Mouse (Mus musculus) ZHBTc4 (cell line): ENCODE results near the gene Msh4.
"Not testable (repeated sequence)": the region's sequence is repeated elsewhere in the genome, so short reads cannot be mapped to it uniquely, and the experiment has no call there.

Source experiments
- DNase-seq: peaks from one replicate; pipeline ENCODE4 v3.0.0-alpha.2; 2011; ENCODE audit warnings: low read depth, low spot score

Gene Msh4

GRCm38 (mm10) chr3:153911197-153911881, 5.4 kb upstream of the Msh4 start:
- peak; percentile 45 for DNase-seq

- peak; percentile 50 for DNase-seq
These were observed 4.6 kb upstream of the Msh4 start for GRCm38 (mm10) chr3:153910489-153910888.

GRCm38 (mm10) chr3:153908919-153909318, 3.0 kb upstream of the Msh4 start:
- DNase-seq = peak; percentile 38

GRCm38 (mm10) chr3:153905251-153906135, 445 bp downstream of the Msh4 start:
- DNase-seq = peak; percentile 98

- DNase-seq = peak; percentile 85
These were observed 1.4 kb downstream of the Msh4 start for GRCm38 (mm10) chr3:153904586-153904985.

- DNase-seq = no peak
These were observed 3.3 kb downstream of the Msh4 start for GRCm38 (mm10) chr3:153902595-153902994.

- DNase-seq = no peak
These were observed 4.0 kb downstream of the Msh4 start for GRCm38 (mm10) chr3:153901904-153902303.

GRCm38 (mm10) chr3:153897216-153897615, 8.7 kb downstream of the Msh4 start:
- no peak for DNase-seq

GRCm38 (mm10) chr3:153895454-153895853, 10.5 kb downstream of the Msh4 start:
- no peak for DNase-seq

- DNase-seq = no peak
These were observed 16.7 kb downstream of the Msh4 start for GRCm38 (mm10) chr3:153889188-153889781.

- no peak for DNase-seq
These were observed 17.8 kb downstream of the Msh4 start for GRCm38 (mm10) chr3:153888141-153888540.

GRCm38 (mm10) chr3:153886296-153886695, 19.6 kb downstream of the Msh4 start:
- DNase-seq = no peak

GRCm38 (mm10) chr3:153871396-153871795, 34.5 kb downstream of the Msh4 start:
- no peak for DNase-seq

GRCm38 (mm10) chr3:153867149-153868136, 38.5 kb downstream of the Msh4 start:
- DNase-seq = no peak

GRCm38 (mm10) chr3:153864636-153865429, 41.1 kb downstream of the Msh4 start:
- no peak for DNase-seq

- DNase-seq = no peak
These were observed 42.1 kb downstream of the Msh4 start for GRCm38 (mm10) chr3:153863816-153864215.

GRCm38 (mm10) chr3:153860392-153860791, 45.5 kb downstream of the Msh4 start:
- DNase-seq = not testable (repeated sequence)

GRCm38 (mm10) chr3:153858350-153859001, 47.5 kb downstream of the Msh4 start:
- no peak for DNase-seq

GRCm38 (mm10) chr3:153852266-153852665, 53.7 kb downstream of the Msh4 start:
- no peak for DNase-seq

- no peak for DNase-seq
These were observed 55.2 kb downstream of the Msh4 start for GRCm38 (mm10) chr3:153850759-153851158.
